Mouse (Mus musculus) limb, embryonic 10.5 days (tissue): ENCODE data around the gene Cmas. TPM values are rescaled to one million over a fixed set of nuclear protein-coding genes. Genes with fewer than 3 reads are reported as not detected.

Source experiments
- DNase-seq: peaks from one replicate; pipeline ENCODE4 v3.0.0-alpha.2; 2017; ENCODE audit warnings: low spot score
- H3K27ac ChIP-seq: fragments of 300-500 bp; sonication (generic); 2 replicates; pipeline ENCODE4 v1.5.1; 2016; ENCODE audit warnings: mild to moderate bottlenecking
- H3K27me3 ChIP-seq: fragments of 300-500 bp; sonication (generic); 2 replicates; pipeline ENCODE4 v1.6.1; 2016; ENCODE audit warnings: low read depth, mild to moderate bottlenecking; ENCODE audit not compliant: poor library complexity, severe bottlenecking
- H3K36me3 ChIP-seq: fragments of 300-500 bp; sonication (generic); 2 replicates; pipeline ENCODE4 v1.6.1; 2016; ENCODE audit warnings: mild to moderate bottlenecking, moderate library complexity
- H3K4me1 ChIP-seq: fragments of 300-500 bp; sonication (generic); 2 replicates; pipeline ENCODE4 v1.6.1; 2016
- H3K4me3 ChIP-seq: fragments of 300-500 bp; sonication (generic); 2 replicates; pipeline ENCODE4 v1.5.1; 2016; ENCODE audit warnings: mild to moderate bottlenecking, moderate library complexity
- H3K9me3 ChIP-seq: fragments of 300-500 bp; sonication (generic); replicated peaks from 2 replicates; pipeline ENCODE4 v1.6.1; 2016; ENCODE audit warnings: mild to moderate bottlenecking
- WGBS: fragments of 180-500 bp; shearing (Covaris S2); methylation state at CpG from one replicate; pipeline ENCODE4 v1.1.7; 2016; 5-methylcytosine and 5-hydroxymethylcytosine counted together
- polyA plus RNA-seq: library from polyadenylated mRNA; unstranded; fragments of >200 nt; fragmentation: Nextera tagmentation; extraction: Ambion mirVana; gene quantifications from 2 replicates; pipeline ENCODE4 v1.2.1, GENCODE M21; 2016

Cmas gene
- polyA plus RNA-seq, 1 experiment from 2014 or later: 70.4 TPM

DNA sequence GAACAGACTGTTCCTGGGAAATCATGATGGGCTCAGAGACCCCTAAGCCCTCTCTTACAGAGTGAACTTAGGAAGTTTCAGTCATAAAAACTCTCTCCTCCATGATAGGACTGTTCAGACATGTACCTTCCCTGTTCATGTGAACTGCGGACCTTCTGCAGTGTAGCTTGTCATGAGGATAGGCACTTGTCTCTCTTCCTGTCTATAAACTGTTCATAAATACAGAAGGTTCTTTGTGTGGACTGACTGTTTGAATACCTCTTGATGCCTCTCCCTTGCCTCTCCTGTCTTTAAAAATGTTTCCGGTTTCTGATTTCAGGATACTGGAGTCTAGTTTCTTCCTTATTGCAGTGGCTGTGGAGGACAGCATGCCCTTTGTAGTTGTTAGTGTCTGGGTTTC, 3.1 kb downstream of the Cmas start:
- Histone ChIP-seq H3K27me3 (peaks cover 17% of the 10 kb centered on the region), H3K4me3 (no peak overlapping the region), H3K27ac (no peak overlapping the region), H3K36me3 (peaks cover 26% of the 10 kb centered on the region), H3K4me1 (peaks cover 22% of the 10 kb centered on the region), H3K9me3 (no peaks in the 10 kb centered on the region)
- 86% methylated on average over 2 of the region's 2 CpGs for WGBS
- DNase-seq: no peak

DNA sequence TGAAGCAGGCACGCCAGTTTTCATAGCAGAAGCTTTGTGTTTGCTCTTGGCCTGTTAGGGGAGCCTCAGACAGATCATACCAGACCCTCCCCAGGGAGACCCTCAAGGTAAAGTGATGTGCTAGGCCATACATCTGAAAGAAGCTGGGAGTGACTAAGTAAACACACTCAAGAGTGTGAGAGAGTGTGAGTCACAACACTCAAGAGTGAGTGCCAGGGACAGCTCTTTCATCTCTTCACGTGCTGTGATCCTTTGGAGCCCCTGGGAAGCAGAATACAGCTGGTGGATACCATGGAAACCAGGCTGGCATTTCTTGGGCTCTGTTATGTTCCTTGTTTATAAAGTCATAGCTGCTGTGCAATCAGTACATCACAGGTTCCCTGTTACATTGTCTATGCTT, 8.4 kb downstream of the Cmas start:
- no peak for DNase-seq
- whole genome bisulfite sequencing: 77% methylated on average over 2 of the region's 2 CpGs
- peaks cover 66% of the 10 kb centered on the region for H3K36me3 ChIP-seq

DNA sequence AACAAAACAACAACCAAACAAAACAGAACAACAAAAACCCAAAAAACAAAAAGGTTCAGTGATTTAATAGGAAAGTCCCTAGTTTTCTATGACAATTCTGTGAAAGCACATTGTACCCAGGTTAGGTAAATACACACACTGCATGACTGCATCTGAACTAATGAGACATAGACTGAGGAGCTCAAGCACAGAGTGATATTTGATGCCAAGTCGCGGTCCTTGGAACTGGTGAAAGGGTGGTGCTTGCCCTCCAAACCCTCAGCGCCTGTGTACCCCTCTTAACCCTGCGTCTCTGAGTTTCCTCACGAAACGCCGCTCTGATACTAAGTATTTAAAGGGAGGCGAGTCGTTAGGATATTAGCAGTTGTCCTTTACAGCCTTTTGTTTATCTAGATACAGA, 10.8 kb downstream of the Cmas start:
- H3K36me3 ChIP-seq: peaks cover 83% of the 10 kb centered on the region
- WGBS: 89% methylated on average over 9 of the region's 9 CpGs
- DNase-seq: no peak
- no peaks in the 10 kb centered on the region for H3K27me3 ChIP-seq
- H3K4me1 ChIP-seq: no peaks in the 10 kb centered on the region
- no peaks in the 10 kb centered on the region for H3K9me3 ChIP-seq
- H3K4me3 ChIP-seq: no peak overlapping the region
- no peak overlapping the region for H3K27ac ChIP-seq

More for the DNA sequence above, 8.4 kb downstream of the Cmas start:
- no peaks in the 10 kb centered on the region for H3K9me3 ChIP-seq
- no peak overlapping the region for H3K4me3 ChIP-seq
- no peaks in the 10 kb centered on the region for H3K27me3 ChIP-seq
- no peak overlapping the region for H3K27ac ChIP-seq
- no peaks in the 10 kb centered on the region for H3K4me1 ChIP-seq

DNA sequence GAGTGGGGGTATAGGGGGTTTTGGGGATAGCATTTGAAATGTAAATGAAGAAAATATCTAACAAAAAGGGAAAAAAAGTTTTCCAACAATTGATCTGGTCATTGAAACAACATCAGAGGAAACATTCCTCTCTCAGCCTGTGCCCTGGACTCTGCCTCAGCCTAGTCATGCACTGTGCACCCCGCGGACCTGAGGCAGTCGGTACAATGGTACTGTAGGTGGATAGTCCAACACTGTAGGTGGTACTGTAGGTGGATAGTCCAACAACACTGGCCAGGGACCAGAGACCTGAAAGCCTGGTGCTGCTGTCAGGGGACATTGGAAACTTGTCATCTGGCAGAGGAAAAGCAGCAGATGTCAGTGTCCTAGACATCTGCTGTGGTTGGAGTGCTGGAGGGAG, 13.4 kb downstream of the Cmas start:
- DNase-seq: no peak
- H3K9me3 ChIP-seq: no peaks in the 10 kb centered on the region
- WGBS: 92% methylated on average over 3 of the region's 3 CpGs
- no peaks in the 10 kb centered on the region for H3K27me3 ChIP-seq
- no peak overlapping the region for H3K27ac ChIP-seq
- H3K36me3 ChIP-seq: peaks cover 96% of the 10 kb centered on the region
- H3K4me1 ChIP-seq: no peaks in the 10 kb centered on the region
- no peak overlapping the region for H3K4me3 ChIP-seq

DNA sequence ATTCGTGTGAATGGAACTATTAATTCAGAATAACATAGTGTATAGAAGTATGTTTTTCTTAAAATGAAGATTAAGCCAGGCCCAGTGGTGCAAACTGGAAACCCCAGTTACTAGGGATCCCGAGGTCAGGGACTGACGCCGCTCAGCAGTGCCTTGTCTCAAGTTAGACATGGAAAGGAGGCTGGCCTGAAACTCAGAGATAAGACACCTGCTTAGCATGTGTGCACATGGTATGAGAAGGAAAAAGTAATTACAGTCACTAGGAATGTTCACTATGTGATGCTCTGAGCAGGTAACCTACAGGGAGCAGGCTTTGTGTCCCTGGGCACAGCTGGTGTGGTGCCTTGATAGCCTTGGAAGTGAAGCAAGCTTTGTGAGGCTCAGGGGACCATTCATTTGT, 15.2 kb downstream of the Cmas start:
- Histone ChIP-seq H3K27ac (no peak overlapping the region), H3K9me3 (no peaks in the 10 kb centered on the region), H3K4me1 (no peaks in the 10 kb centered on the region), H3K27me3 (no peaks in the 10 kb centered on the region), H3K4me3 (no peak overlapping the region), H3K36me3 (peaks cover 83% of the 10 kb centered on the region)
- no peak for DNase-seq
- WGBS: 95% methylated on average over 4 of the region's 4 CpGs

DNA sequence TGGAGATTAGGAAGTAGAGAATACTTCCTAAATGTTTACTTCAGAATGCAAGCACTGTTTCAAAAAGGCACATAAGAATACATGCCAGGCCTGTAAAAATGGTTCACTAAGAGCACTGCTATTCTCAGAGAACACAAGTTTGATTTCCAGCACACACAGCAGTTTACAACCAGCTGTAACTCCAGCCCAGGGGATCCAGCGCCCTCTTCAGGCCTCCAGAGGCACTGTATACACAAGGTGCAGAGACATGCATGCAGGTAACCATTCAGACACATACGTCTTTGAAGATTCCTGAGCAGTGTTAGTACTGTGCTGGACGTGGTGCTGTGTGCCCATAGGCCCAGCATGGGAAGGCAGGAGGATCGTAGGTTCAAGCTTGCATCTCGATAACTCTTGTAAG, 17.1 kb downstream of the Cmas start:
- Histone ChIP-seq H3K9me3 (no peaks in the 10 kb centered on the region), H3K27me3 (no peaks in the 10 kb centered on the region), H3K27ac (no peak overlapping the region), H3K4me3 (no peak overlapping the region), H3K4me1 (no peaks in the 10 kb centered on the region), H3K36me3 (peaks cover 65% of the 10 kb centered on the region)
- 90% methylated on average over 5 of the region's 5 CpGs for WGBS
- DNase-seq: no peak

DNA sequence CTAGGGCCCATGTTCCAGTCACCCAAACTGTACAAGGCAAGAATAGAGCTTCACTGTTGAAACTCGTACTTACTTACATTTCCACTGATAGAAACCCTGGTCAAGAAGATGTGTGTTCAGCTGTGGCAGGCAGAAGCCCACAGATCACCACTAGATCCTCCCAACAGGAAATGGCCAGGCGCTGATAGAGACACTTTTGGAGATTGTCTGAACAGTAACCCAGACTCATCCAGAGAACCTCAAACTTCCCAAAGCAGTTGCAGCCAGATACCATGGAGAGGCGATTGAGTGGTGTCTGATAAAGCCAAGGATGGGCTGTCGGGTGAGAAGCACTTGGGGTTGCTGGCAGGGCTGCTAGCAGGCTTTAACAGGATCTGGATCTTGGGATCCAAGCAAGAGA, 20.4 kb downstream of the Cmas start:
- no peak overlapping the region for H3K4me3 ChIP-seq
- no peak for DNase-seq
- H3K4me1 ChIP-seq: no peaks in the 10 kb centered on the region
- H3K36me3 ChIP-seq: peaks cover 33% of the 10 kb centered on the region
- WGBS: 89% methylated on average over 4 of the region's 4 CpGs
- no peaks in the 10 kb centered on the region for H3K9me3 ChIP-seq
- H3K27ac ChIP-seq: no peak overlapping the region
- H3K27me3 ChIP-seq: no peaks in the 10 kb centered on the region

DNA sequence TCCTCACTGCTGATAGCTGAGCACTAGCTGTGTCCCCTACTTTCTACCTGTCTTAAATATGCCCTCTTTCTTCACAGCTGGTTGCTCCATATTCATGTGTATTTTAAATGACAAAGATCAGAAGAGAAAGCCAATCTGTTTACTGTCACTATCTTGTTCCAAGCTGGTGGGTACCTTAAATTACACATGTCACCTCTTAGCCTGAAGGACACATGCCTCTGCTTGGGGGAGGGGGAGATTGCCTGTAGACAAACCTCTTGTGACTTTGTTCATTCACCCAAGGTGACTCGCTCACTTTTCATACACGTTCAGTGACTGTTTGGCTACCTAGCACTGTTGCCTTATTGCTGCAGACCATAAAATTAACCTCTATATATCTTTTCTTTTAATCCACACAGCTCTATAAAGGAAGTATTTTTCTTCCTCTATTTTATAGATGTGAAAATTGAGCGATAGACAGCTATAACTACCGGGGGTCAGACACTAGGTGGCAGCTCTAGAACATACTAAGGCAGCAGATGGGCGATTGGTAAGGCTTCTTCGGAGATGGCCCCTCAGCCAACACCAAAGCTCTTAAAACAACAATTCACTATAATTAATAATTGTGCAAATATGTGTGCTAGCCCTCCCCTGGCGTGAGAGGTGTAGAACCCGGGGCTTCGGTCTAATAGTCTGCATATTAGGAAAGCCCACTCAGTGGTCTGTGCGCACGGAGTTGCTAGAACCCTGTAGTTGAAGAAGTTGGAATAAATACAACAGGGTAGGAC, 22.7 kb downstream of the Cmas start:
- Histone ChIP-seq H3K36me3 (peaks cover 10% of the 10 kb centered on the region), H3K4me1 (no peaks in the 10 kb centered on the region), H3K9me3 (no peaks in the 10 kb centered on the region), H3K4me3 (no peak overlapping the region), H3K27me3 (no peaks in the 10 kb centered on the region), H3K27ac (no peak overlapping the region)
- peak; percentile 35 for DNase-seq
- 61% methylated on average over 11 of the region's 11 CpGs for WGBS

DNA sequence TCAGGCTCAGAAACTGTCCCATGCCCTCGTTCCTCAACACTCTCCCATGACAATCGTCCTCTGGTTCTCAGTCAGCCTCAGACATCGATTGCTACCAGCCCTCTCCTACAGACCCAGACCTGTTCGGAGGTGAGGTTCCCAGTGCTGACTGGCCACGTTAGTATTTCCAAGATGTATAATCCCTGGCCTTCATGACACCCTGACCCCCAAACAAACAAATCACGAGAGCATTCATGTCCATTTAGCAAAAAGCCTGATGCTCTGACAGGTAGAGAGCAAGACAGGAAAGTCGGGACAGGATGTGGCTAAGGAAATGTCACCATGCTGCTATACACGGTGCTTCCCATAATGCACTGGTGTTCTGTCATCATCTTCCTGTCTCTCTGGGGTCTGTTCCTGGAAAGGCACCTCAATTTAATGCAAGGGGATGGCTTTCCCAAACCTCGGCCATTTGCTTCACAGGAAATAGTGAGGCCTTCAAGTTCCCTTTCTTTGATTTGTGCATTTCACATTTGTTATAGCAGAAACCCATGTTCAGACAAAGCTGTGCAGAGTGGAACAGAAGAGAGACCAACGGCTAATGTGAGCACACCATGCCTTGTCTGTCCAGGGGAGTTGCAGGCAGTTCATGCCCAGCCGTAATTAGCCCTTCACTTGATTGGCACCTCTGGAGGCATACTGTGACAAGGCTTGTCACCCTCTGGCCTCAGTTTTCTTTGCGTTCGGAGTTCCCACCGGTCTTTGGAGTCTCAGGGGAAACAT, 23.5 kb downstream of the Cmas start:
- 77% methylated on average over 14 of the region's 14 CpGs for WGBS
- H3K4me1 ChIP-seq: no peaks in the 10 kb centered on the region
- H3K4me3 ChIP-seq: no peak overlapping the region
- no peaks in the 10 kb centered on the region for H3K9me3 ChIP-seq
- H3K27ac ChIP-seq: no peak overlapping the region
- peaks cover 3% of the 10 kb centered on the region; the same call in 1 of the 2 replicates for H3K36me3 ChIP-seq
- no peaks in the 10 kb centered on the region for H3K27me3 ChIP-seq
- no peak for DNase-seq

DNA sequence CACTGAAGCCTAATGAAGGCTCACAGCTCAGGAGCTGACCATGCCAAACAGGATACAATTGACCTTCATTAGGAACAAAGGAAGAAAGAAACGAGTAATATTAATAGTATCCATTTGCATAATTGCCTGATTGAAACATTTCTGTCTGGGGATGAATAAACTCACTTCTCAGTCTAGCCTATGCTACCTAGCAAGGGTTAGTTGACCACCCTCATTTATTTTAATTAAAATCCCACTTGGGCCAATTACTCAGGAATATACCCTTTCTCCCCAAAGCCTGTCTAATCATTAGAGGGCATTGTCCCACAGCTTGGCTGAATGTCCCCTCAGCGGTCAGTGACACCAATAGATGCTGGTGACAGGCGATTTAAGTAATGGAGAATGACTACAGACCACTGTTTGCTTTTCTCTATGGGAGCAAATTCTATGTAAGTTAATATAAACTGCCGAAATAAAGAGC, 24.1 kb downstream of the Cmas start:
- Histone ChIP-seq H3K27ac (no peak overlapping the region), H3K27me3 (no peaks in the 10 kb centered on the region), H3K4me1 (no peaks in the 10 kb centered on the region), H3K36me3 (no peaks in the 10 kb centered on the region), H3K9me3 (no peaks in the 10 kb centered on the region), H3K4me3 (no peak overlapping the region)
- no peak for DNase-seq
- 81% methylated on average over 4 of the region's 4 CpGs for WGBS

DNA sequence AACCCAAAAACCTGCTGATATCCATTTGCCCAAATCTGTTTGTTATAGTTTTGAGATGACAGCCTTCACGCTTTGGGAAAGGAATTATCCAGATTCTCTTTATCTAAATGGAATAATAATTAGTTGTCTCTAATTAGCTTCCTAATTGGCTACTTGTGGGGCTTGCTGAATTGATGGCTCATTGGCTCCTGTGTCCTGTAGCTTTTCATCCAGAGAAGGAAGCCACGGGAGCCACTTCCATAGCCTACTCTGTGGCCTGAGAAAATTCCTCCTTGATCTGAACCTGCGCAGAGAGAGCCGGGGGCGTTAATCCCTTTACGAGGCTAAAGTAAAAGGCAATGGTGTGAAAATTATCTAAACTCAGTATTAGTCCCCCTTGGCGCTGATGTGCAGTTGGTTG, 24.8 kb downstream of the Cmas start:
- Histone ChIP-seq H3K9me3 (no peaks in the 10 kb centered on the region), H3K27ac (no peak overlapping the region), H3K4me1 (no peaks in the 10 kb centered on the region), H3K36me3 (no peaks in the 10 kb centered on the region), H3K4me3 (no peak overlapping the region), H3K27me3 (no peaks in the 10 kb centered on the region)
- DNase-seq: no peak
- WGBS: 78% methylated on average over 7 of the region's 7 CpGs

DNA sequence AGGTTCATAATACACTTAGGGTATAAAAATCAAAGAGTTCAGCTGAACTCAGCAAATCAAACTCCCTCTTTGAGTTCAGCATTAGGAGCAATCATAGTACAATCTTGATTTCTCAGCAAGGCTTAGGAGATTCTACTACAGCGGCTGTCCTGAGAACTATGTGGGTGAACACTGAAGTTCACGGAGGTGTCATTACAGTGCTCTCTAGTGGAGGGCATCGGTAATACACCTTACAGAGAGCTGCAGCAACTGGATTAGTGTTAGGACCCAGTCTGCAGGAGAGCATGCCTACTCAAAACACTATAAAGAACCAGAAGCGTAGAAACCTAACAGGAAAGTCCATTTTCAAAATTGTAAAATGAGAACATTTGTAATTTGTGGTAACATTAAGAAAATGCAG, 28.9 kb downstream of the Cmas start:
- DNase-seq: peak; percentile 54
- peaks cover 8% of the 10 kb centered on the region; the same call in 1 of the 2 replicates for H3K4me1 ChIP-seq
- H3K4me3 ChIP-seq: no peak overlapping the region
- no peaks in the 10 kb centered on the region for H3K27me3 ChIP-seq
- 49% methylated on average over 4 of the region's 4 CpGs for WGBS
- no peak overlapping the region for H3K27ac ChIP-seq
- H3K9me3 ChIP-seq: no peaks in the 10 kb centered on the region
- no peaks in the 10 kb centered on the region for H3K36me3 ChIP-seq

DNA sequence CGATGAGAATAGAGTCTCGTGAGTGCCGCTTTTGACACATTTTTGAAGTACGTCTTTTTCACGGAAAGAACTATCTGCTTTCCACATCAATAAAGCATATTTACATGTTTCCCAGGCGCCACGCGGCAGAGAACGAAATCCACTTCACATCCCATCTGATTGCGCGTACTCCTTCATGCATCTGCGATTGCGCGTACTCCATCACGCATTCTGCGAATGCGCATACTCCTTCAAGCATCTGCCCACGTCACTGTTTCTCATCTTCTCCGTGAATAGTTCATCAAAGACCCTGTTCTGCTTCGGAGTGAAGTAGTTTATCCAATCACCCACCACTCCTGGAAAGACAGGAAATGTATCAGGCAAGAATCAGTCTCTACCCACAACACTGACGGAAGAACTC, 29.6 kb downstream of the Cmas start:
- no peak overlapping the region for H3K4me3 ChIP-seq
- no peaks in the 10 kb centered on the region for H3K9me3 ChIP-seq
- H3K27me3 ChIP-seq: no peaks in the 10 kb centered on the region
- peaks cover 8% of the 10 kb centered on the region; the same call in 1 of the 2 replicates for H3K4me1 ChIP-seq
- H3K27ac ChIP-seq: no peak overlapping the region
- 86% methylated on average over 21 of the region's 21 CpGs for WGBS
- DNase-seq: no peak
- no peaks in the 10 kb centered on the region for H3K36me3 ChIP-seq
